Mouse (Mus musculus): ENCODE results near the gene Dalrd3.

The Dalrd3 gene

DNA sequence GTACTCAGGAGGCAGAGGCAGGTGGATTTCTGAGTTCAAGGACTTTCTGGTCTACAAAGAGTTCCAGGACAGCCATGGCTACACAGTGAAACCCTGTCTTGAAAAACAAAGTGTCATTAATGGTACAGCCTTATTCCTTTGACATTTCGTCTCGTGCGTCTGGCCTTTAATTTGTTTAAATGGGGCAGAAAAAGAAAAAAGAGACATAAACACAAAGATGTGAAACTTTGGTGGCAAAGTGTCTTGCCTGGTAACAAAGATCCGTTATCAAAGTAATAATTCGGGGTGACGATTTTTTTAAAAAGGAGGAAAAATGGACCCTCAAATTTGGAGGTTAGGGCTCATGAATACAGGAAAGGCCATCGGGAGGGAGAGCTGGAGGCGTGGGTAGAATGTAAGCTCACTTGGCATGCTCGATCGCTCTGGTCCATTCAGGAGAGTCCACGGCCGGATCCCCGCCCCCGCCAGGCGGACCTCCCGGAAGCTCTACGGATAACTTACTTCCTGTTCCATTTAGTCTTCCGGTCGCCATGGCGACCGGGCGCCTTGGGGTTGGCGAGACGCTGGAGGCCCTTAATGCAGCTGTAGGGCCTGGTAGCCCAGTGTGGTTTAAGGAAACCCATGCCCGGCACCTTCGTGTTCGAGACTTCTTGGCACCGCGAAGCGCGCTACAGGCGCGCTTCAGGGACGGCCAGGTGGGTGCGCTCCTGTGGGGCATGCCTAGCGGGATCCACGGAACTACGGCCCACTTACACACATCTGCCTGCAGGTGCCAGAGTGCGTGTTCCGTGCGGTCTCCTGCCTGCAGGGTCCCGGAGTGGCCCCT lies at the start of gene Dalrd3:
Gene Dalrd3 (plus strand): TSS at position 506 of the 826 bp plus-strand sequence.
- DNase-seq, result peak; percentile 92

GRCm38 (mm10) chr9:108521604-108522003 lies 48.1 kb upstream of the Dalrd3 start:
- DNase-seq, result no peak

GRCm38 (mm10) chr9:108523341-108523740 lies 46.3 kb upstream of the Dalrd3 start:
- no peak for DNase-seq

GRCm38 (mm10) chr9:108525400-108525799 lies 44.3 kb upstream of the Dalrd3 start:
- DNase-seq, result no peak

DNA sequence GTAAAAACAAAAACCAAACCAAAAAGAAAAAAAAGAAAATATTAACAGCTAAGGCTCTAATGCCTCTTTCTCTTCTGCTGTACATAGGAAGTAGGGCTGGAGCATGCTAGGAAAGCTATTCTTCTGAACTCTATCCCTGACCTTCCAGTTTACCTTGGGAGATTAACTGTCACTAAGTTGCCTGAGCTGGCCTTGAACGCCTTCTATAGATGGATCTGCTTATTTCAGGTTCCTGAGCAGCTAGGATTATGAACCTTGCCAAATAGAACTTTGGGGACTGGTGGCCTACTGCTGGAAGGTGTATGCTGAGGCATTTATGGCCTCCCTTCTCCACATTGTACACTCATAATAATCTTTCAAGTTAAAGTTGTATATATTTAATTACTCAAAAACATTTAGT lies 38.7 kb upstream of the Dalrd3 start:
- no peak for DNase-seq

GRCm38 (mm10) chr9:108531496-108531895 lies 38.2 kb upstream of the Dalrd3 start:
- no peak for DNase-seq

- DNase-seq, result no peak
These were observed 28.8 kb upstream of the Dalrd3 start for GRCm38 (mm10) chr9:108540846-108541245.

DNA sequence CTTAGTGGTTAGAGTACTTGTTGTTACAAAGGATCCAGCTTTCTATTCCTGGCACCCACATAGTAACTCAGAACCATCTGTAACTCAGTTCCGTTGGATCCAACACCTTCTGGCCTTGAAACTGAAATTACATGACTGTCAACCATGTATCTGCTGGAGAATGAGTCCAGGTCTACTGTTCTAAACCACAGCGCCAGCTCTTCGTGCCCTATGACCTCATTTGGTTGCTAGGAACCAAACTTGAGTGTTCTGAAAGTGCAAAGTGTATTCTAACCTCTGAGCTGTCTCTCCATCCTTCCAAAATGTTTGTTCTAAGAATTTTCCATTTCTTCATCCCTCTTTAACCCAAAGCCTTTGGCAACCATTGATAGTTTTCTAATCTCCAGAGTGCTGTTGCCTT lies 23.7 kb upstream of the Dalrd3 start:
- no peak for DNase-seq

DNA sequence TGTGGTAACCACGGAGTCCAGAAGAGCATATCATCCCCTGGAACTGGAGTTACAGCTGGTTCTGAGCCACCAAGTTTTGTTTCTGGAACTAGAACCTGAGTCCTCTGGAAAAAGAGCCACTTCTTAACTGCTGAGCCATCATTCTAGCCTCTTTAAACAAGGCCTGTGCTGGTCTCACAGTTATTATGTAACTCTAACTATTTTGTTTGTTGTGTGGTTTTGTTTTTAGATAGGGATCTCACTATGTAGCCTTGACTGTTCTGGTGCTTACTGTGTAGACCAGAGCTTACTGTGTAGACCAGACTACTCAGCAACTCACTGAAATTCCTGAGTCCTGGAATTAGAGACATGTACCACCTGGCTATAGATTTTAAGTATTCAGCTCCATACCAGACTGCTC lies 22.8 kb upstream of the Dalrd3 start:
- DNase-seq, result no peak

DNA sequence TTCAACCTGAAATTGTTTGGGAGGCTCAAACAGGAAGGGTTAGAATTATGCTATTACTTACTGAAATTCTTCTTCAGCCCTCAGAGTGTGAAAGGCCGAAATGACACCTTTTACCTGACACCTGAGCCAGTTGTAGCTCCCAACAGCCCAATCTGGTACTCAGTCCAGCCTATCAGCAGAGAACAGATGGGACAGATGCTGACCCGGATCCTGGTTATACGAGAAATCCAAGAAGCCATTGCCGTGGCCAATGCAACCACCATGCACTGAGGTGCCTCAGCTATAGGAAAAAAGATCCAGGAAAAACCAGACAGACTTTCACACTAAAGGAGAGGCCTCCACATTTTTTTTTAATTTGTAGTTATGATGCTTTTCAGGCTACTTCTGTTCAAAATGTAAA lies 10.5 kb upstream of the Dalrd3 start:
- no peak for DNase-seq

DNA sequence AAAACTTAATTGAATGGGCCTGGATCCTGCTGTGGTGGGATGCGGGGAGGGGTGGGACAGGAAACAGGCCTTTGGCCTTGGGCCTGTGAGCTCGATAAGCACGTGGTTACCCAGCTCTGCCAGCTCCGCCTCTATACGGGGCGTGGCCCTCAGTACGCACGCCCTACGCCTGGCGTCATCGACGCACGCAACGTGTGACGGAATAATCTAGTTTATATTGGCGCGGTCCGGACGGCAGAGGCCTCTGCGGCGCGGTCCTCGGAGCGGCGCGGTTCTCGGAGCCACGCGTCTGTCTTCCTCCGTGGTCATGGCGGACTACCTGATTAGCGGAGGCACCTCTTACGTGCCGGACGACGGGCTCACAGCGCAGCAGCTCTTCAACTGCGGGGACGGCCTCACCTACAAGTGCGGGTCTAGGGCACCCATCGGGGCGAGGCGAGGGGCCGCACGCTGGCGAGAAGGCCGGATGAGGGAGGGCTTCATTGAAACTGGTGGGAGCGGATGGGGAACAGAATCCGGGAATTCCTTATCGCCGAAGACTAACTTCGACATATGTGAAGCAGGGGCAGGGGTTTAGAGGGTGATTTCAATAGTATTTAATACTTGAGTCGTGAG lies 9.4 kb upstream of the Dalrd3 start, which contains the start of gene Impdh2:
Gene Impdh2 (plus strand): TSS at position 60 of the 615 bp plus-strand sequence.
- peak; percentile 92 for DNase-seq

GRCm38 (mm10) chr9:108563671-108564070 lies 6.0 kb upstream of the Dalrd3 start:
- DNase-seq, result no peak

DNA sequence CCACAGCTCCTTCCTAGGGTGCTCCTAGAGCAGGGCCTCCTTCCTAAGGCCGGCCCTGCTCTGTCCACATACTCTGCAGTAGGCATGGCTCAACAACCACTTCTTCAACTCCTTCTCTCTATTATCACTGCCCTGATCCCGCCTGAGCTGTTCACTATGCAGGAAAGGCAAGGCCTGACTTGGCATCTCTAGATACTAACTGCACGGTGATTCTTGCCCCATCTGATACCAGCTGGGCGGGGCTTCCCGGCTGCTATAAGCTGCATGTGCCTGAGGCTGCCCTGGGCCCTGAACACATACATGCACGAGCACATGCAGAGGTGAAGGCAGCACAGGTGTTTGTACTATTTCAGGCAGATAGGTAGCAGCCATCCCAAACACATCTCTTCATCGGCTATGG lies 5.6 kb upstream of the Dalrd3 start:
- peak; percentile 50 for DNase-seq

DNA sequence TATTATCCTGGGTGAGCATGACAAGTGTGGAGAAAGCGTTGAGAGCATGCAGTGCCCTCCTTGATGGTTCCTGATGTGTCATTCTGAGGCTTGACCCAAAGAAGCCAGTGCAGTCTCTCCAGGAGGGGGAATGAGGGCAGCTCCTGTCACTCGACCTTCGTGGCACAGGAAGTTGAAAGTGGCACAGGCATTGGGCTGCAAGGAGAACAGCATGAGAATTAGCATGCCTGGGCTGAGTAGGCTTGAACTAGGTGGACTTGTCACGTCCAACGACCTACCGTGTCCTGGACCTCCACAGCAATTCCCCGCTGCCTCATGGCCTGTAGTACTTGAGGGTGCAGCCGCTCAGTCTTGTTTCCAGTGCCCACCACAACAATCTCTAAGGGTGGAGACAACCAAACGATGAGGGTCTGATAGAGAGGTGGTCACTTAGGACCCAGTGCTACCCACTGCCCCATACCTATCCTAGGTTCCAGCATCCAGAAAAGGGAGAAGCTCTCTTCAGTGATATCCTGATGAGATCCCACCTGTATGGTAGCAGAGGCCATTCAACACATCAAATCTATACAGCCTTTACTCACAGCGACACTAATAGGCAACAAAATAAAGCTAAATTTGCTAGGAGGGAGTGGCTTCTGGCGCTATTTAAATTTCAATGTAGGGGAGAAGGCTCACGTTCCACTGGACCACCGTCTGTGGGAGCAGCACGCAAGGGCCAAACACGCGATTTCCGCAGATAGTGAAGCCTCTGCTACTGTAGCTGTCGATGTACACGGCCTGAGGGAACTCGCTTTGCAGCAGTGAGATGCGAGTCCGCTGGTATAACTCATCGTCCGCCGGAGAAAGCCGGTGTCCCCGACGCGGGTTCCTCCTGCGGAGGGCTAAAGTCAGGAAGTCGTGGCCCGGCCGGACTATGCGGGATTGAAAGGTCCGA lies 3.5 kb upstream of the Dalrd3 start:
- DNase-seq, result no peak

DNA sequence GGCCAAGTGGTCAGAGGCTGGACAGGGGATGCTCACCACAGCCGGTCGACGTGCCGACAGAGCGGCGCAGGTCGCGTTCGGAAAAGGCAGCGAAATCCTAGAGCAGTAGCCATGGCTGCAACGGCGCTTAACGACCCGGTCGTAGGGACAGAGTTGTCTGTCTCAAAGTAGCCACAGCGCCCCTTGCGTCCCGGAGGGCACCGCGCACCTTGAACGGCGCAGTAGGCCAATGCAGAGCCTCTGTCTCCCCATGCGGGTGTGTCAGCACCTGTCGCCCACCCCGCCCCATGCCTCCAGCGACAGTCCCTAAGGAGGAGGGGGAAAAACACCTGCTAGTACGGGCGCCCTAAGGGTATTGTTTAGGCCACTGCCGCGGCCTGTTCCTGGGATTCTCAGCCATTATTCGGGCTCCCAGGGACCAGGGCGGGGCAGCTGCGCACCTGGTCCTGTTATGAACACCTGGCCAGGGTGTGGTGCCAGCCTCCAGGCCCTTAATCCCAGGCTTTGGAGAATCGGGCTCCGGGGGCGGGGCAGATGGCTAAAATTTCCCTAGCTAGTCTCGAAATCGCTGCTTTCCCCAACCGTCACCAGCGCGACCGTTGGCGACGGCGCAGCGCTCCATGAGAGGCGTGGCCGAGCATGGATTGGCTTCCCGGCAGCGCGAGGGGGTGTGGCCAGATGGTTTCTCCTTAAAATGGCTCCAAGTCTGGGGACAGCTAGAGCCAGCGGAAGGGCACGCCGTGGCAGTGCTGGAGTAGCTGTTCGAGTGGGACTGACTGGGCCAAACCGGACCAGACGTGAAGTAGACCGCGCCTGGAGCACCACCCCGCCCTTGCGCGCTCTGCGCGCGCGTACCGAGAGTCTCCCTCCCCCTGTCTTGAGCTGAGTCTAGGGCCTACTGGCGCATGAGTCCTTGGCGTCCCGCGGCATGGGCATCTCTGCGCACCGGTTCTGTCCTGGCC lies 2.6 kb upstream of the Dalrd3 start, which contains the start of gene Ndufaf3:
Gene Ndufaf3 (minus strand): TSS at position 620 of the 962 bp plus-strand sequence.
- DNase-seq, result peak; percentile 96

GRCm38 (mm10) chr9:108567931-108568419 lies 1.7 kb upstream of the Dalrd3 start:
- no peak for DNase-seq

- DNase-seq, result peak; percentile 60
These were observed 1.2 kb upstream of the Dalrd3 start for GRCm38 (mm10) chr9:108568511-108568921.

DNA sequence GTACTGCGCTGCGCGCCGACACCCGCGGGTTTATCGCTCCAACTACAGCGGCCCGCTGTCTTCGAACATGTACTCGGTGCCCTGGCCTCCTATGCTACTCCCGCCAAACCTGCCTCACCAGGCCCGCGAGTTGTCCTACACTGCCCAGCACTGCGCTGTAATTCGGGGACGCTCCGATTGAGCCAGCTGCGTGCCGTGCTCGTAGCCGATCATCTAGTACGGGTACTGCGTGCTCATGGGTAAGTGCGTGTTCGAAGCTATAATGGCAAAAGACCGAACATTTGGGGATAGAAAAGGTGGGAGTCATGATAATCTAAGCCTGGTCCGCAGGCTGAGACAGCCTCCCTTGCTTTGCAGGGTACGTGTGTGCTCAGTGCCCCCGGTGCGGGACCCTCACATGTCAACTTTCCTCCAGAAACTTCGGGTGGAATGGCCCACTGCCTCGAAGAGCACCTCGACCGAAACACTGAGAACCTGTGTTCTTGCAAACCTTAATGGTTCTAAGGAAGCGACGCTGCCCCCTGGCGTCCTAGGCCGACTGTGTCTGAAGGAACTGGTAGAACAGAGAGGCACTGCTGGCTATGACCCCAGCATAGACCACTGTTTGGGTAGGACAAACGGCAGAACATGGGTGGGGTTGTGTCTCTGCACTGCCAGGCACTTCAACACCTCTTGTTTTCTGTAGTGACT lies 666 bp downstream of the Dalrd3 start:
- peak; percentile 76 for DNase-seq

DNA sequence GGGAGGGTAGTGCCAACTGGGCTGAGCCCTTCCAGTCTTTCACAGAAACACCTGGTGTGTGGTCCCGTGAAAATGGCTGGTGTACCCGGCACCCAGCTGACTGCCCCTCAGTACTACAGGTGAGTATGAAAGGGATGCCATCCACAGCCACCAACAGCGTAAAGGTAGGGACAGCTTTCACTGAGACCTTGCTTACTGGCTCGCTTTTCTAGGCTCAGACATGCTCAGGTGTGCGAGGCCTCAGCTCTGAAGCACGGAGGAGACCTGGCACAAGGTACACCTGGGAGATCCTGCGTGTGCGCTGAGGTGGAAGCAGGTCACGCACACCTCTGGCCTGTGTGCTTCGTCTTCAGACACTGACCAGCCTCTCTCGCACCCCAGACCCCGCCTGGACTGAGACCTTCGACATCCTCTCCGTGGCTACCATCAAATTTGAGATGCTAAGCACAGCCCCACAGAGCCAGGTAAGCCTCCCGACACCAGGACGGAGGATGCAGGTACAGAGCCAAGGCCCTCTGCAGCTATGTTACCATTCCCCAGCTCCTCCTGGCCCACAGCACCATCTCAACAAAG lies 1.8 kb downstream of the Dalrd3 start:
- DNase-seq, result peak; percentile 42

DNA sequence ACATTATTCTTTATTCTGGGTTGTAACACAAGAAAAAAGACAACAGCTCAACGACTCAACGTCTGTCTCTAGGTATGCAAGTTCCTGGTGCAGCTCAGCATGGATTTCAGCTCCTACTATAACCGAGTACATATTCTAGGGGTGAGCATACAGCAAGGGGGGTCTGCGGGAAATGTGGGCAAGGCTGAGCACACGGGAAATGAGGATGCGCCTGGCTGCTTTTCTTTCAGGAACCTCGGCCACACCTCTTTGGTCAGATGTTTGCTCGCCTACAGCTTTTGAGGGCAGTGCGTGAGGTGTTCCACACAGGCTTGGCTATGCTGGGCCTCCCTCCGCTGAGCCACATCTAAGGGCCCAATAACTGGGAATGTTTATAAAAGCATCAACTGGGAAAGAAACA lies 2.6 kb downstream of the Dalrd3 start:
- no peak for DNase-seq

Measured in cerebellum, adult 9-10 months (tissue).